Mouse (Mus musculus) megakaryocyte-erythroid progenitor cell, adult 5-6 weeks (primary cell): ENCODE measurements around the gene BC037034. TPM values are rescaled to one million over a fixed set of nuclear protein-coding genes. Genes with fewer than 3 reads are reported as not detected.

Experiments used
- ATAC-seq: replicated peaks from 2 replicates; pipeline ENCODE4 v1.8.0; 2016; ENCODE audit warnings: mild to moderate bottlenecking, inconsistent platforms; ENCODE audit not compliant: severe bottlenecking, poor library complexity, low FRiP score, low TSS enrichment
- total RNA-seq, 2 experiments: library from RNA; stranded (forward) in 1 of 2; stranded (reverse) in 1 of 2; fragments of 200-1000, 215-1000 nt in 1 of 2; fragments of >200 nt in 1 of 2; fragmentation: Nextera tagmentation in 1 of 2; gene quantifications; 2 replicates each; pipeline ENCODE4 v1.2.3; 2014 to 2017

Gene BC037034
- total RNA-seq (2014; fragmentation: Nextera tagmentation) (113 and 199 TPM in 2 replicates), total RNA-seq (2017) (46.5 and 50.8 TPM in 2 replicates)

GRCm38 (mm10) chr5:138263260-138264206 is at the start of gene BC037034:
TSS of gene BC037034 (minus strand) at chr5:138264033.
- ATAC-seq, result peak; percentile 70

- ATAC-seq, result no peak
These were observed 49.0 kb upstream of the BC037034 start for GRCm38 (mm10) chr5:138312795-138313194.

- no peak for ATAC-seq
These were observed 35.8 kb upstream of the BC037034 start for GRCm38 (mm10) chr5:138299613-138300012.

- no peak for ATAC-seq
These were observed 30.3 kb upstream of the BC037034 start for GRCm38 (mm10) chr5:138294158-138294557.

GRCm38 (mm10) chr5:138291638-138292037 is 27.8 kb upstream of the BC037034 start:
- ATAC-seq, result no peak

- no peak for ATAC-seq
These were observed 24.0 kb upstream of the BC037034 start for GRCm38 (mm10) chr5:138287861-138288260.

- no peak for ATAC-seq
These were observed 19.7 kb upstream of the BC037034 start for GRCm38 (mm10) chr5:138283540-138283939.

- ATAC-seq, result no peak
These were observed 18.0 kb upstream of the BC037034 start for GRCm38 (mm10) chr5:138281798-138282197.

- no peak for ATAC-seq
These were observed 17.0 kb upstream of the BC037034 start for GRCm38 (mm10) chr5:138280829-138281228.

GRCm38 (mm10) chr5:138280425-138280768 is 16.6 kb upstream of the BC037034 start:
- no peak for ATAC-seq

- ATAC-seq, result peak; percentile 96
These were observed 16.0 kb upstream of the BC037034 start, which contains the start of the genes Gm43720, Gpc2 and Stag3 for GRCm38 (mm10) chr5:138279585-138280424. TSS of gene Gm43720 (minus strand) at chr5:138279958. TSS of gene Gpc2 (minus strand) at chr5:138280005. TSS of gene Stag3 (plus strand) at chr5:138280240.

GRCm38 (mm10) chr5:138277994-138278393 is 14.2 kb upstream of the BC037034 start:
- ATAC-seq, result no peak

GRCm38 (mm10) chr5:138275216-138276050 is 11.6 kb upstream of the BC037034 start:
- ATAC-seq, result no peak

- no peak for ATAC-seq
These were observed 10.4 kb upstream of the BC037034 start for GRCm38 (mm10) chr5:138274186-138274585.

GRCm38 (mm10) chr5:138272409-138272923 is 8.6 kb upstream of the BC037034 start, which contains the start of gene Gal3st4:
TSS of gene Gal3st4 (minus strand) at chr5:138272840.
- no peak for ATAC-seq

GRCm38 (mm10) chr5:138271232-138271631 is 7.4 kb upstream of the BC037034 start:
- no peak for ATAC-seq

- no peak for ATAC-seq
These were observed 5.1 kb upstream of the BC037034 start for GRCm38 (mm10) chr5:138268980-138269379.

- no peak for ATAC-seq
These were observed 3.3 kb upstream of the BC037034 start for GRCm38 (mm10) chr5:138267114-138267513.

GRCm38 (mm10) chr5:138265712-138266111 is 1.9 kb upstream of the BC037034 start:
- no peak for ATAC-seq
